Mouse (Mus musculus): ENCODE measurements at regions not wholly inside any gene's neighbourhood (a gene's known extent, or its start where the extent isn't known, plus 50 kb on each side); places are given as distances from the start of the nearest gene placed in this dataset.

DNA sequence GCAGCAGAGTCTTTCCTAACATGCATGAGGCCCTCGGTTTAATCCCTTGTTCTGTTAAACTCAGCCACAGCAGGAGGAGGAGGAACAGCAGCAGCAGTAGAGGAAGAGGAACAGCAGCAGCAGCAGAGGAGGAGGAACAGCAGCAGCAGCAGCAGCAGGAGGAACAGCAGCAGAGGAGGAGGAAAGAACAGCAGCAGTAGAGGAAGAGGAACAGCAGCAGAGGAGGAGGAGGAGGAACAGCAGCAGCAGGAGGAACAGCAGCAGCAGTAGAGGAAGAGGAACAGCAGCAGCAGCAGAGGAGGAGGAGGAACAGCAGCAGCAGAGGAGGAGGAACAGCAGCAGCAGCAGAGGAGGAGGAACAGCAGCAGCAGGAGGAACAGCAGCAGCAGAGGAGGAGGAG lies 437.9 kb downstream of the Zfp704 start:
- TF ChIP-seq CTCF (IDR thresholded peaks at IDR 0.05; ENCODE audit: low read depth, low read length) (no peak), POLR2A (IDR thresholded peaks at IDR 0.05; ENCODE audit: extremely low read depth, insufficient read depth, low read length) (no peak)

All from liver, adult 2 months (tissue).